Mouse (Mus musculus) MEL (cell line): ENCODE data around the gene Cd83.

Source experiments
- CHD1 ChIP-seq: IDR thresholded peaks from 2 replicates; pipeline ENCODE4 v1.6.1; 2012; ENCODE audit warnings: low read depth, mild to moderate bottlenecking, inconsistent platforms, low read length, improper control_type of control experiment
- CTCF ChIP-seq, 3 experiments: IDR thresholded peaks in 2 of 3; conservative IDR thresholded peaks in 1 of 3; 2 replicates each; pipeline ENCODE4 v1.5.1; 2011 to 2012; ENCODE audit warnings: low read length in 3 of 3, low read depth in 2 of 3, mild to moderate bottlenecking in 2 of 3, improper control_type of control experiment in 1 of 3, inconsistent platforms in 1 of 3, mixed read lengths in 1 of 3, moderate library complexity in 1 of 3; ENCODE audit not compliant: control insufficient read depth in 1 of 3, insufficient read depth in 1 of 3, poor library complexity in 1 of 3, severe bottlenecking in 1 of 3
- E2F4 ChIP-seq: IDR thresholded peaks from 2 replicates; pipeline ENCODE4 v1.6.1; 2011; ENCODE audit warnings: low read depth, low read length, improper control_type of control experiment, borderline replicate concordance
- ETS1 ChIP-seq: IDR thresholded peaks from 2 replicates; pipeline ENCODE4 v1.6.1; 2012; ENCODE audit warnings: low read depth, mild to moderate bottlenecking, inconsistent platforms, low read length, improper control_type of control experiment, moderate library complexity
- MYC ChIP-seq: IDR thresholded peaks from 2 replicates; pipeline ENCODE4 v1.6.1; 2011; ENCODE audit warnings: low read depth, mild to moderate bottlenecking, low read length, improper control_type of control experiment, moderate library complexity
- TBP ChIP-seq: IDR thresholded peaks from 2 replicates; pipeline ENCODE4 v1.8.0; 2011; ENCODE audit warnings: low read depth, low read length, improper control_type of control experiment
- USF2 ChIP-seq, 2 experiments: IDR thresholded peaks; 2 replicates each; pipeline ENCODE4 v1.6.1; 2011 to 2012; ENCODE audit warnings: improper control_type of control experiment in 2 of 2, low read length in 2 of 2, borderline replicate concordance in 1 of 2, inconsistent platforms in 1 of 2, low read depth in 1 of 2, mild to moderate bottlenecking in 1 of 2; ENCODE audit not compliant: insufficient read depth in 1 of 2

DNA sequence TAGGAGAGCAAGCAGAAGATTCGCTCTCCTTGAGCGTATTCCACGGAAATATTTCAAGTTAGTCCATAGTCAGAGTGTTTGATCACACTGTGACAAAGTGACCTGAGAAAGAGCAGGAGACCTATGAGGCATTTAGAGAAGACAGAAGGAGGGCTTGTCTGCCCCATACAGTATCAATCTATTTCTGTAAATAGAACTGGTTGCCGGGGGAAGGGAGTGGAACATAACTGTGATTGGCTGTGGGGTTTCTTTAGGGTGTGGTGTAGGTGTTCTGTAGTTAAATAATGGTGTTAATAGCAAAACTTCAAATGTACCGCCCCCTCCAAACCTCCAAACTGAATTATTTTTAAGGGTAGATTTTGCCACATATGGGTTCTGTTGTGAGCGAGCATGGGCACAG is 33.6 kb upstream of the Cd83 start:
- TF ChIP-seq ETS1 (no peak), E2F4 (no peak), TBP (no peak), CHD1 (no peak), USF2 (IDR thresholded peaks at IDR 0.05; ENCODE audit: borderline replicate concordance in 1 of 2, insufficient read depth in 1 of 2, low read depth in 1 of 2, low read length in 2 of 2) (no peak), MYC (no peak), CTCF (IDR thresholded peaks at IDR 0.05 in 2 of 3, conservative IDR thresholded peaks at IDR 0.05 in 1 of 3; ENCODE audit: control insufficient read depth in 1 of 3, insufficient read depth in 1 of 3, low read depth in 2 of 3, low read length in 3 of 3, poor library complexity in 1 of 3, severe bottlenecking in 1 of 3) (no peak)
